ENCODE assay signal across 8 mouse cellular contexts in the genomic region with DNA sequence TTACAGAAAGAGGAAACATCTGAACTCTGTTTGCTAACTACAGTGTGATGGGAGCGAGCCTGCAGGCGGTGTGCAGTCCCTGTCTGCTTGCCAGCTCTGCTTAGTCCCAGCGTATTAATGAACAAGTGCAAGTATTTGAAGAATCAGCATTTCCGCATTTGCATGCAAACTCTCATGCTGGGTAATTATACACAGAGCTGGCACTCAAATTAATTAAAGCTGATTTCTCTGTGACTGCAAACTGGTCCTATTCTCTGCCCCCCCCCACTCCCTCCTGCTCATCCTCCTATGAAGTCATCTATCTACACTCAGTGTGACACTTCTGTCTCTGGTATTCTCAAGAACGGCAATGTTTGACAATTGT.
DNase-seq lines count a peak whose midpoint lies in the region; ATAC-seq and TF ChIP-seq lines count a peak whose summit lies in the region.

No protein-coding gene starts in this region.

- no peak for ATAC-seq in intestine, embryonic 14.5 days (replicated peaks; ENCODE audit: low FRiP score, low TSS enrichment, low read depth)
- ATAC-seq in intestine, embryonic 16.5 days: no peak
- ATAC-seq in forebrain, postnatal 0 days: peak; percentile 86
- ATAC-seq in limb, embryonic 15.5 days (ENCODE audit: insufficient number of reproducible peaks, low FRiP score, low TSS enrichment, low read depth): no peak
- no peak for ATAC-seq in liver, postnatal 0 days

- intact Hi-C loops in heart, postnatal 10 days (cut with DNase I): no loop called here

- no peak overlapping the region for H3K4me3 ChIP-seq in intestine, embryonic 14.5 days (ENCODE audit: low read depth, low read length)
- no peak overlapping the region for H3K4me3 ChIP-seq in intestine, embryonic 16.5 days (ENCODE audit: low read length)
- H3K4me3 ChIP-seq in forebrain, postnatal 0 days (ENCODE audit: low read depth, low read length): peak overlapping the region; percentile 11; the same call in 1 of the 2 replicates
- no peak overlapping the region for H3K4me3 ChIP-seq in limb, embryonic 15.5 days
- H3K4me3 ChIP-seq in liver, postnatal 0 days (ENCODE audit: low read depth, low read length): no peak overlapping the region

- no peak overlapping the region for H3K9ac ChIP-seq in intestine, embryonic 14.5 days (ENCODE audit: low read length)
- no peak overlapping the region for H3K9ac ChIP-seq in intestine, embryonic 16.5 days (ENCODE audit: low read depth, low read length)
- H3K9ac ChIP-seq in forebrain, postnatal 0 days: no peak overlapping the region
- no peak overlapping the region for H3K9ac ChIP-seq in limb, embryonic 15.5 days
- no peak overlapping the region for H3K9ac ChIP-seq in liver, postnatal 0 days (replicated peaks)

- no peak for TF ChIP-seq EP300 in liver, postnatal 0 days (IDR thresholded peaks at IDR 0.05; ENCODE audit: low read depth)

- WGBS in intestine, embryonic 14.5 days: 49% methylated on average over 5 of the region's 5 CpGs
- whole genome bisulfite sequencing in intestine, embryonic 16.5 days: 53% methylated on average over 5 of the region's 5 CpGs
- WGBS in forebrain, postnatal 0 days: 13% methylated on average over 5 of the region's 5 CpGs
- 29% methylated on average over 5 of the region's 5 CpGs for WGBS in limb, embryonic 15.5 days
- WGBS in liver, postnatal 0 days (ENCODE audit: insufficient replicate concordance): 82% methylated on average over 5 of the region's 5 CpGs

- no peaks in the 10 kb centered on the region for H3K9me3 ChIP-seq in intestine, embryonic 14.5 days (ENCODE audit: control insufficient read depth, low read length)
- no peaks in the 10 kb centered on the region for H3K9me3 ChIP-seq in intestine, embryonic 16.5 days (ENCODE audit: control insufficient read depth, low read length)
- H3K9me3 ChIP-seq in forebrain, postnatal 0 days (ENCODE audit: low read length): no peaks in the 10 kb centered on the region
- no peaks in the 10 kb centered on the region for H3K9me3 ChIP-seq in limb, embryonic 15.5 days
- H3K9me3 ChIP-seq in liver, postnatal 0 days (ENCODE audit: low read length): no peaks in the 10 kb centered on the region

- no peak for DNase-seq in intestine, embryonic 14.5 days (ENCODE audit: low spot score)
- DNase-seq in brain, embryonic 18.5 days (ENCODE audit: low read depth, low spot score): peak; percentile 45
- peak; percentile 63 for DNase-seq in forebrain, postnatal 0 days
- no peak for DNase-seq in liver, postnatal 0 days
- no peak for DNase-seq in adrenal gland, postnatal 25 days
- no peak for DNase-seq in heart, postnatal 10 days

- 0 out of 2 replicates have a peak, but pooled peaks cover 6% of the 10 kb centered on the region for H3K4me1 ChIP-seq in intestine, embryonic 14.5 days (replicated peaks; ENCODE audit: control insufficient read depth, insufficient read depth, low read length)
- 0 out of 2 replicates have a peak, but pooled peaks cover 4% of the 10 kb centered on the region for H3K4me1 ChIP-seq in intestine, embryonic 16.5 days (ENCODE audit: control insufficient read depth, insufficient read depth, low read length)
- peaks cover 6% of the 10 kb centered on the region; the same call in 1 of the 2 replicates for H3K4me1 ChIP-seq in forebrain, postnatal 0 days (ENCODE audit: insufficient read depth)
- H3K4me1 ChIP-seq in limb, embryonic 15.5 days: peaks cover 15% of the 10 kb centered on the region
- H3K4me1 ChIP-seq in liver, postnatal 0 days (ENCODE audit: insufficient read depth): no peaks in the 10 kb centered on the region

- no peak overlapping the region for H3K27ac ChIP-seq in intestine, embryonic 14.5 days (ENCODE audit: low read depth)
- H3K27ac ChIP-seq in intestine, embryonic 16.5 days (ENCODE audit: low read length): no peak overlapping the region
- H3K27ac ChIP-seq in forebrain, postnatal 0 days (ENCODE audit: low read depth, low read length): no peak overlapping the region
- no peak overlapping the region for H3K27ac ChIP-seq in limb, embryonic 15.5 days
- no peak overlapping the region for H3K27ac ChIP-seq in liver, postnatal 0 days (ENCODE audit: low read depth)

- H3K36me3 ChIP-seq in intestine, embryonic 14.5 days (ENCODE audit: control insufficient read depth, insufficient read depth, low read length): no peaks in the 10 kb centered on the region
- no peaks in the 10 kb centered on the region for H3K36me3 ChIP-seq in intestine, embryonic 16.5 days (ENCODE audit: control insufficient read depth, insufficient read depth, low read length)
- H3K36me3 ChIP-seq in forebrain, postnatal 0 days (ENCODE audit: insufficient read depth): no peaks in the 10 kb centered on the region
- no peaks in the 10 kb centered on the region for H3K36me3 ChIP-seq in limb, embryonic 15.5 days
- no peaks in the 10 kb centered on the region for H3K36me3 ChIP-seq in liver, postnatal 0 days (replicated peaks; ENCODE audit: insufficient read depth, low read length)

- 0 out of 2 replicates have a peak overlapping the region, but pooled peaks have one; percentile 8 for H3K4me2 ChIP-seq in intestine, embryonic 14.5 days (ENCODE audit: low read length)
- H3K4me2 ChIP-seq in intestine, embryonic 16.5 days (ENCODE audit: low read depth, low read length): no peak overlapping the region
- peak overlapping the region; percentile 30; the same call in 1 of the 2 replicates for H3K4me2 ChIP-seq in forebrain, postnatal 0 days (ENCODE audit: low read depth)
- peak overlapping the region; percentile 24; the same call in 1 of the 2 replicates for H3K4me2 ChIP-seq in limb, embryonic 15.5 days
- H3K4me2 ChIP-seq in liver, postnatal 0 days (ENCODE audit: low read depth, low read length): no peak overlapping the region

- H3K27me3 ChIP-seq in intestine, embryonic 14.5 days (replicated peaks; ENCODE audit: control insufficient read depth, insufficient read depth, low read length): no peaks in the 10 kb centered on the region
- no peaks in the 10 kb centered on the region for H3K27me3 ChIP-seq in intestine, embryonic 16.5 days (replicated peaks; ENCODE audit: control insufficient read depth, insufficient read depth, low read length)
- H3K27me3 ChIP-seq in forebrain, postnatal 0 days (ENCODE audit: insufficient read depth, low read length): no peaks in the 10 kb centered on the region
- no peaks in the 10 kb centered on the region for H3K27me3 ChIP-seq in limb, embryonic 15.5 days
- no peaks in the 10 kb centered on the region for H3K27me3 ChIP-seq in liver, postnatal 0 days (ENCODE audit: insufficient read depth, low read length)

- TF ChIP-seq CTCF in forebrain, postnatal 0 days (IDR thresholded peaks at IDR 0.05; ENCODE audit: low read depth): no peak
- TF ChIP-seq CTCF in liver, postnatal 0 days (IDR thresholded peaks at IDR 0.05; ENCODE audit: low read depth): no peak

Comparison
In these comparisons a context has a peak if more than half of its experiments do, and no peak if none do; other contexts are left out.
1. H3K4me2 ChIP-seq: peak in intestine, embryonic 14.5 days (single experiment), forebrain, postnatal 0 days (single experiment) and limb, embryonic 15.5 days (single experiment); none in intestine, embryonic 16.5 days (single experiment) and liver, postnatal 0 days (single experiment).
2. DNase-seq: peak in brain, embryonic 18.5 days (single experiment) and forebrain, postnatal 0 days (single experiment); none in intestine, embryonic 14.5 days (single experiment), liver, postnatal 0 days (single experiment), adrenal gland, postnatal 25 days (single experiment) and heart, postnatal 10 days (0 of 2).